Mouse (Mus musculus) frontal cortex, postnatal 14 days (tissue): ENCODE data around the gene Ran.

Experiments used
- DNase-seq, 2 experiments: peaks; one replicate each; pipeline ENCODE4 v3.0.0; 2022; ENCODE audit warnings: low spot score in 2 of 2

The Ran gene

GRCm38 (mm10) chr5:129064186-129064585 is 44.3 kb downstream of the Ran start:
- DNase-seq: no peak

- DNase-seq: no peak
Measured at GRCm38 (mm10) chr5:129065301-129065700, 45.4 kb downstream of the Ran start.

DNA sequence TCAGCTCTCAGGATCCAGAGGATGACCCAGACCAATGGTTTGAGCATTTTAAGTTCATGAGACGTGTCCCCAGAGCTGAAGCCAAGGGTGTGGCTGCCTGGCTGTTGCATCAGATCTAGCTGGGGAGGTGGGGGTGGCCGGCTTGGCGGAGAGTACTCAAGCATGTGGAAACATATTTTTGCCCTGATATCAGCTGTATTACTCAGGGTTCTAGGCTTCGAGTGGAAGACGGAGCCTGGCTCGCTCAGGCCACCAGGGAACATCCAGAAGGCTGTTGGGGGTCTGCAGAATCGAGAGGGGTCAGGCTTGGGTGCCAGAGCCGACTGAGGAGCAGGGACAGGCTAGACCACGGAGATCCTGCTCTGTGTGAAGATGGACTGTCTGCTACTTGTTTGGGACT is 46.1 kb downstream of the Ran start:
- DNase-seq: no peak

DNA sequence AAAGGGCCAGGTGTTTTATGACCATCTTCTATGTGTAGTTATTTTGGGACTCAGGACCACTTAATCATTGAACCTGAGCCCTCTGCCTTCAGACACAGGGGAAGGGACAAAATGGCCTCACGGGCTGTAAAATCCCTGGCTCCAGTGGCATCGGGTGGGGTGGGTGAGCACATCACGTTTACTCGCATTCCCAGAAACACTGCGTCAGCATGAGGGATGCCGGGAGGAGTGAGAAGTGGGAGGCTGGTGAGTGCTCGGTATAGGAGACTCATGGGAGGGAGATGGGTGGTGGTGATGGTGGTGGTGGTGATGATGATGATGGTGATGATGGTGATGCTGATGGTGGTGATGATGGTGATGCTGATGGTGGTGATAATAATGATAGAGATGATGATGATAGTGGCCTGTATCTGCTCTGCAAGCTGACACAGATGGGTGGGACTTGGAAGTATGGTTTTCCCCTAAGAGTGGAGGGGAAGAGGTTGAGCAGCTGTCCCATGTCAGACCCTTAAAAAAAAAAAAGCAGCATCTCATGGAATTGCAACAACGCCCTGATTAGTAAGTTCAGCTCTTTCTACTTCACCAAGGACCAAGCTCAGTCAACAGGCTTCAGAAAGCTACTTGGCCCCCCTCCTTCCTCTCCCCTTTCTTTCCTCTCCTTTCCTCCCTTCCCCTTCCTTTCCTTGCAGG is 46.8 kb downstream of the Ran start:
- DNase-seq: no peak

DNA sequence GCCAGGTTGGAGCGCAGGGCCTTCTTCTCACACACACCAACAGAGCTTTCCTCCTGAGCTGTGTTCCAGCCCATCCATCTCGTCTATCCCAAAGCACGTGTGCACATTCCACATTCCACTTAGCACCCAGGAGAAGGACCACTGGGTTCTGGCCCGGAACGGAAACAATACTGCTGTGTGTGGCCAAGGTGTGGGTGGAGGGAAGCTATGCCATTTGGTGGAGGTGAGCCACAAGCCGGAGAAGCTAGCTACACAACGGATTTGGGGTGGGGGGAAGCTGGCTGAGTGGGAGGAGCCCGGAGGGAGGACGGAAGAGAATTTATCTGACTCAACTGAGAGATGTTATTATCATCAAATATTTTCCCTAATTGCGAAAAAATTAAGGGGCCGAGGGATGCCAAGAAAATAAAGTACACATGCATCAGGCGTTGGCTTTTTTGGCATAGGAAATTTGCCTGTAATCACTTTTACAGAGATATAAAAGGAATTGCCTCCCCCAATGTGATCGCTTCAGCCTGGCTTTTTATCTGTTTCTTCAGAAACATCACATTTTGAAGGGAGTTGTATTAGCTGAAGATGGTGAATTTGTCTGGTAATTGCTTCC is 47.5 kb downstream of the Ran start:
- no peak for DNase-seq

DNA sequence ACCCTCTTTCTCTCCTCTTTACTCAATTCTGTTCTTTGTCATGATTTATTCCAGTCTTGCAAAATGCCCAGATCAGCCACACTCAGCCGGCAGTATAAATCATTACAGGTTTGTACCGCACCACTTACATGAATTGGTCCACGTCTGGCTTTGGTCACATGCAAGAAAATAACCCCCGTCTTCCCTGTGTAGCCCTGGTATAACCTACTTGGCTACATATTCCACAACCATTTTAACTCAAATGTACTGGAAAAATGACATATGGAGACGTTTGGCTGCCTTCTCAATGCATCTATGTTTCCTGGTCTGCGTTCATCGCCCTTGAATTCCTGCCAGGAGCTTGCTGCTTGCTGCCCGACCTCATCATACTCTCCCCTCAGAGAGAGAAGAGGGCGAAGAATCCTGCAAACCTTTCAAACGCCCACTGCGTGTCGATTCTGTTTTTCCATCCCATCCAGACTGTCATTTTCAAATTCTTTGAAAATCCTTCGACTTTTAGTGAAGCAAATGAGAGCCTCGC is 52.0 kb downstream of the Ran start:
- no peak for DNase-seq

- no peak for DNase-seq
Measured at GRCm38 (mm10) chr5:129073404-129073803, 53.5 kb downstream of the Ran start.
